Mouse (Mus musculus) brain, embryonic 18.5 days (tissue): ENCODE results near the gene Spef1.
"Not testable (repeated sequence)": the region's sequence is repeated elsewhere in the genome, so short reads cannot be mapped to it uniquely, and the experiment has no call there.

Experiments used
- DNase-seq: peaks from one replicate; pipeline ENCODE4 v3.0.0-alpha.2; 2012; ENCODE audit warnings: low read depth, low spot score

The Spef1 gene

DNA sequence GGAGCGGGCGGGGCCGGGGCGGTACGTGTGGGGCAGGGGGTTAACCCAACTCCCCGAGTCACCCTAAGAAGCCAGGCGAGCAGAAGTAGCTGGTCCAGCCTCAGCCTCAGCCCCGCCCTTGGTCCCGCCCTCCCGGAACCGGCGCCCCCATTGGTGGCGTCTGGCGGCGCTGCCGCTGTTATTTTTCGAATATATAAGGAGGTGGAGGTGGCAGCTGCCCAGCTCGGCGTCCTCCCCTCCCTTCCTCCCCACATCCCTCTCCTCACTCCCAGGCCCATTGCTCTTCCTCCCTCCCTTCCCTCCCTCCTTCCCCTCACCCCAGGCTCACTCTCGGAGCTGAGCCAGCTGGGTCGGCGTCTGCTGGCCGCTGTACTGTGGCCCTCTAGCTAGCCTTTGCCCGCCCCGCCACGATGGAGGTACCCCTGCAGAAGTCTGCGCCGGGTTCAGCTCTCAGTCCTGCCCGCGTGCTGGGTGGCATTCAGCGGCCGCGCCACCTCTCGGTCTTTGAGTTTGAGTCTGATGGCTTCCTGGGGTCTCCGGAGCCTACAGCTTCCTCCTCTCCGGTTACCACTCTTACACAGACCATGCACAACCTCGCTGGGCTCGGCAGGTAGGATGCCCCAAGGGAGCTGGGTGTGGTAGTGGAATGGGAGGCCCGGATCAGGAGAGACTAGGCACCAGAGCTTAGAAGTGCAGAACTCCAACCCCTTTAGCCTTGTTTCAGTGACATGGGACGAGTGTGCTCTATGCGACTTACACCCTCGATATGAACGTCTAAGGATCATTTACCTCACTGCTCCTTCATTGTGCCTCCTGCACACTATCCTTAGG, at the start of gene Spef1, which contains the start of gene Cdc25b:
Gene Spef1 (minus strand): TSS at position 512 of the 831 bp plus-strand sequence.
Gene Cdc25b (plus strand): TSS at position 179 of the 831 bp plus-strand sequence.
- DNase-seq: no peak

DNA sequence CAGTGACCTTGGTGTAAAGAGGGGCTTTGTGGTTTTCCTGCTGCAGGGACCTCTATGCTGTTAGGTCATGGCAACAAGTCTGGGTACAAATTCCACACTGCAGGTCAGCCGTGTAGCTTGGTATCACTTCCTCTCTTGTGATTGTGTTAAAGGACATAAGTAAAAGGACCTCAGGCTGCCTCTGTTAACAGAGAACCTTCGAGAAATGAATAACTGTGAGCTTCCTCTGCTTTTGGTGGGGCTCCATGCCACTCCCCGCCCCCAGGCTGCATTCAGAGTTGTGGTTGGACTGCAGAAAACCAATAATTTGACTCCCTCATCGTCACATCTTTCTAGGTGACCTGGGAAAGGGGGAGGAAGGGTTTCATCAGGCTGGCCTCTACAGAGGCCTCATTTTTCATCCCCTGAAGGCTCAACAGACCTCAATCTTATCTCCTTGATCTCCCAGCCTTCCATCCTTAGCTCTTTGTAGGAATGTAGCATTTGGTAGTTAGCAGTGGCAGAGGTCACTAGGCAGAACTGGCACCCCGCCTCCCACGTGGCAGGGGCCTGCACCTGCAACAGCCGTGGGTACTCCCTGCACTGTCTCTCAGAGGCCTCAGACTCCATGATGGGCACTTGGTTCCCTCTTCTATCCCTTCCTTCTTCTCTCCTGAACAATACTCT, 48.0 kb upstream of the Spef1 start:
- DNase-seq: no peak

DNA sequence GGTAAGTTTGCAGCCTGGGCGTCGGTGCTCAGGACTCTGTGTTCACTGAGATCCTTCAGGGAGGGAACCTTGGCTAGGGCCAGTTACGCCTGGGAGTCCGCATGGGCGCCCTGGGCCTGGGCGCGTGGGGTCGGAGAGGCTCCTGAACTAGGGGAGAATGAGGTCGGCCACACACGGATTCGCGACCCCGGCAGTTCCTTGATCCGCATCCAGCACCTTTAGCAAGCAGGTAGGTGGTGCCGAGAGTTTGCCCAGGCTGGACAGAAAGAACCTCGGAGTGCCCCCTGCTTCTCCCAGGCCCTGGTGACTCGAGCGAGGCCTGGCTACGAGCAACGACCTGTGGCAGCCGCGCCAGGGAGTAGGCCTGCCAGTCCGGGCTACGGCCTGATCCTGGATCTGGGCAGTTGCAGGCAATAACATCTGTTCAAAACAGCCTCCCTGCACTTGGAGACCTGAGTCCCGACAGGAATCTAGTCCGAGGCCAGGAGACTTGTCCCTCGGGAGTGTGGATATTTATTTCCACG, 47.1 kb upstream of the Spef1 start:
- no peak for DNase-seq

DNA sequence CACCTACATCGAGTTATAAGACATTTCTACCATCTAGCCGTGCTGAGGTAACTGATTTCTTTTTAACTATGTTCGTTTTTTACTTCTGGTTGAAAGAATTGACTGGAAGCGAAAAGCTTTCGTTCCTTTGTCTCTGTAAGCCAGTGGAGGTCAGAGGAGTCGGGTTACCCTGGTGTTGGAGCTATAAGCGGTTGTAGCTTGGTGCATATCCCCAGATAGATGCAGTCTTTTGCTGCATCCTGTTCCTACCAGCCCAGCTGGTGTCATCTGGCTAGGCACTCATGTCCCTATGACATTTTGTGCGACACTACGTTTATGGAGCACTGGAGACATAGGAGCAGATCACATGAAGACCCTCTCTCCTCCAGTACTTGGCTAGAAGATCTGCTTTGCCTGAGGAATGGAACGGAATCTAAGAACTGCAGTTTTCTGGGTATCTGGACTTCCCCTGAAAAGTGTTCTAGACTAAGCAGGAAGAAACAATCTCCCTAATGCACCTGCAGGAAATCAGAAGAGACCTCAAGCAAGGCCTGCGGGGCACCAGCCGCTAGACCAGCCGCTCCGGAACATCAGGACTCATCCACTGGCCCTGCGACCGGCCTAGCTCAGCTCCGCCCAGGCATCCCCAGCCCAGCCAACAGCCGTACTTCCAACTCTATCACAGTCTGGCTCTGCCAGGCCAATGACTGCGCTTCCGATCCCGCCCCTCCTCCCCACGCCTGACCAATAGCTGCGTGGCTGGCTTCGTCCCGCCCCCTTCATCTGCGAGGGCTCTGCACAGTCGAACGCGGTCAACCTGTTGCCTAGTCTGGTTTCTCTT, 46.4 kb upstream of the Spef1 start, which contains the start of gene Mavs:
Gene Mavs (plus strand): TSS at position 757 of the 820 bp plus-strand sequence.
- peak; percentile 78 for DNase-seq

DNA sequence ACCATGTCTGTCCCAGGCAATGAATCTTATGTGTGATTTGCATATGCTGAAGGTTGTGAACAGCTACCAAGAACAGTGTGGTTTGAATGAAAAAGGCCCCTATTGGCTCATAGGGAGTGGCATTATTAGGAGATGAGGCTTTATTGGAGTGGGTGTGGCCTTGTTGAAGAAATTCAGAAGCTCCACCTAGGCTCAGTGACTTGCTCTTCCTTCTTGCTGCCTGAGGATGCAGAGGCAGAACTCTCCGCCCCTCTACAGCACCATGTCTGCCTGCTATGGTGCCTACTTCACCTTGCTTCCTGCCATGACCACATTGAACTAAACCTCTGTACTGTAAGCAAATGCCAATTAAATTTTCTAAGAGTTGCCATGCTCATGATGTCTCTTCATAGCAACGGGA, 45.5 kb upstream of the Spef1 start:
- DNase-seq: no peak

DNA sequence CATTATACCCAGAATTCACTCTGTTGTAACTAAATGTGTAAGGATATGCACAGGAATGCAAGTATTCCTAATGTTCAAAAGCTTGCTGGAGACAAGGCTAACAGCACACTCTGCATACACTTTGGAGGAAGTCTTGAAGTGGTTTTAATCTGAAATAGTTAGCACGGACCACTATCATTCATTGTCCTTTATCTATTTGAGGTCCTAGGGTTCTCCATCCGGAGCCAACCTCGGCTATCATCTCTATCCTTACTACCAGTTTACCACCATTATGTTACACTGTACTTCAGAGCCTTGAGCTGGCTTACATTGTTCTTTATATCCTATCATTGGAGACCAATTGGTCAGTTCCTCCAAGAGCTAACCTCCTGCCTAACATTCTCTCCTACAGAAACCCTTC, 40.2 kb upstream of the Spef1 start:
- no peak for DNase-seq

DNA sequence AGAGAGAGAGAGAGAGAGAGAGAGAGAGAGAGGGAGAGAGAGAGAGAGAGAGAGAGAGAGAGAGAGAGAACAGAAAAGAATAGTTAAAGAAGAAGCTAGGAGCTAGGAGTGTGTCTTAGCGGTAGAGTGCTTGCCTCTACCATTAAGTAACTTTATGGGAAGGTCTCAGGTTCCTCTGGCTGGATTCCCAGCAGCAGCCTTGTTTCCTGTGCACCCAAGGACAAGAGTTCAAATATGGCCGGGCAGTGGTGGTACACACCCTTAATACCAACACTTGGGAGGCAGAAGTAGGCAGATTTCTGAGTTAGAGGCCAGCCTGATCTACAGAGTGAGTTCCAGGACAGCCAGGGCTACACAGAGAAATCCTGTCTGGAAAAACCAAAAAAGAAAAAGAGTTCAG, 39.6 kb upstream of the Spef1 start:
- DNase-seq: not testable (repeated sequence)

DNA sequence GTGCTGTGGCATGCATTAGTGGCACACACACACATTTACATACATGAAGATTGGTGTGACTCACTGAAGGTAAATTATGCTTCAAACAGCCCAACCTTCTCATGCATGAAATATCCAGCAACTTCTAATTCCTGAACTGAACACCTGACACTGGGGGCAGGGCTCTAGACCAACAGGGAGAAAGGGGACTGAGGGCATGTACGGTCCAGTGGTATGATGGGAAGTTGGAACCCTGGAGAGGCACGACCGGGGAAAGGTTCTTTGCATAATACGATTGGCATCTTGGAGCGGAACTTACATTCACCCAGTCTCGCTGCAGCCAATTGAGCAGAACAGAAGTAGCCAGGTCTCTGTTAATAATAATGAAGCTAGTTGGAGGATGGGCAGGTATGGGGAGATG, 38.1 kb upstream of the Spef1 start:
- DNase-seq: no peak

DNA sequence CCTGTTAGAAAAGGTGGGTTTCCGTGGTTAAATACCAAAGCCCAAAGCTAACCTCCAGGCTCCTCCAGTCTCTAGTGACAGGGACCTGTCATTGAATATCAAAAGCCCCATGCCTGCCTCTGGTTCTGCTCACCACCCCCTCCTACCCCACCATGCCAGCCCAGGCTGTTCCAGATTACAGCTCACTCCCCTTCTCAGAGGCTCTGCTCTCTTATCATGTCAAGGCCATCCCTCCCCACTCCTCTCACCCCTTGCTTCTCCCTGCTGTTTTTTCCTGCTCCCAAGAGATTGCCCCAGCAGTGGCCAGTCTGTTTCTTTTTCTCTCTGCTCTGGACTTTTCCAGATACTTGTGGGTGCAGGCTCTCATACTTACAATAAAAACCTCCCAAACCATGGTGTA, 36.5 kb upstream of the Spef1 start:
- DNase-seq: no peak

DNA sequence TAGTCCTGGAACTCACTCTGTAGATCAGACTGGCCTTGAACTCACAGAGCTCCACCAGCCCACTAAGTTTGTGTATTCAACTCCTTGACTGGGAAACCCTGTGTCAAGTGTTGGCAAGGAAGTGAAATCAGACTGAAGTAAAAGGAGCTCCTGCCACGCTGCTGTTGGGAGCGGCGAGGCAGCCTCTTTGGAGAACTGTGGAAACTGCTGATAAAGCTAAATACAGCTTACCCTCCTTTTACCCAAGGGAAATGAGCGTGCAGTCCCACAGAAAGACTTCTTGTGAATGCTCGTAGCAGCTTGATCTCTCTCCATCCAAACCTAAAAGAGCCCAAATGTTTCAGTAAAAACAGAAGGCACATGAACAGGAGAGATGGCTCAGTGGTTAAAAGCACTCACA, 35.5 kb upstream of the Spef1 start:
- no peak for DNase-seq

DNA sequence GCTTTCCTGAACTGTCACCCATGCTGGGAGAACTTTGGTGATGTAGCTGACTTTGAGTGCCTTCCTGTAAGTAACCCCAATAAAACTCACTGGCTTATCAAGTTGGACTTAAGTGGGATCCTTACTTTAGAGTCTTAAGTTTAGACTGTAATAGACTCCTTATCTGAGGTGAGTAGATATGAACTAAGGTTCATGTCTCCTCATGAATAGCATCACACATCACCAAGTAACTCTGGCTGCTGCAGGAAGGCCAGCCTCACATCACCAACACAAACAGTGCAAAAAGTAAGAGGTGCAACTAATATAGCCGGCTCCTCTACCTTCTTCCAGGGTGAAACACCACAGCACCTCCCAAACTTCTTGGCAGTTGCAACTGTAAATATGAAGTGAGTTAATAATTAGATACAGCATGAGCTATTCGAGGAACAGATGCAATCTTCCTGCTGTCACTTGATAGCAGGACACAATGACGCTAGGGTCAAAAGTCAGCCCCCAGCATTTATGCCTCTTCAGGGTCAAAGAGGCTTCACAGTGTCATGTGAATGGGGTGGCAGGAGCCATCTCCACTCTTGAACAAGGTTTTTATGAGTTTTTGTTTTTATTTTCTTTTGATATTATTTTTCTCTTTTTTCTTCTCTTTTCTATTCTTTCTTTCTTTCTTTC, 34.9 kb upstream of the Spef1 start:
- no peak for DNase-seq

DNA sequence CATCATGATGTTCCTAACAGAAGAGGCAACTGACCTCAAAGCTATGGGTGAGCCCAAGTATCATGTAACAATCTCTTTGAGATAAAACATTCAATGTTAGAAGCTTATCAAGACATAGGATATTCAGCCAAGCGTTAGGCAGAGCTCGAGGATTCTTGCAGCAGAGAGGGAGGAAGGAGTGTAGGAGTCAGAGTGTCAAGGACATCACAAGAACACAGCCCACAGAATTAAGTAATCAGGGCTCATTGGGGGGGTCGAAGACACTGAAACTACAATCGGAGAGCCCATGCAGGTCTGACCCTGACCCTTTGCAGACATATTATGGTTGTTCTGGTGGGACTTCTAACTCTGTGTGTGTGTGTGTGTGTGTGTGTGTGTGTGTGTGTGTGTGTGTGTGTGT, 32.9 kb upstream of the Spef1 start:
- no peak for DNase-seq

DNA sequence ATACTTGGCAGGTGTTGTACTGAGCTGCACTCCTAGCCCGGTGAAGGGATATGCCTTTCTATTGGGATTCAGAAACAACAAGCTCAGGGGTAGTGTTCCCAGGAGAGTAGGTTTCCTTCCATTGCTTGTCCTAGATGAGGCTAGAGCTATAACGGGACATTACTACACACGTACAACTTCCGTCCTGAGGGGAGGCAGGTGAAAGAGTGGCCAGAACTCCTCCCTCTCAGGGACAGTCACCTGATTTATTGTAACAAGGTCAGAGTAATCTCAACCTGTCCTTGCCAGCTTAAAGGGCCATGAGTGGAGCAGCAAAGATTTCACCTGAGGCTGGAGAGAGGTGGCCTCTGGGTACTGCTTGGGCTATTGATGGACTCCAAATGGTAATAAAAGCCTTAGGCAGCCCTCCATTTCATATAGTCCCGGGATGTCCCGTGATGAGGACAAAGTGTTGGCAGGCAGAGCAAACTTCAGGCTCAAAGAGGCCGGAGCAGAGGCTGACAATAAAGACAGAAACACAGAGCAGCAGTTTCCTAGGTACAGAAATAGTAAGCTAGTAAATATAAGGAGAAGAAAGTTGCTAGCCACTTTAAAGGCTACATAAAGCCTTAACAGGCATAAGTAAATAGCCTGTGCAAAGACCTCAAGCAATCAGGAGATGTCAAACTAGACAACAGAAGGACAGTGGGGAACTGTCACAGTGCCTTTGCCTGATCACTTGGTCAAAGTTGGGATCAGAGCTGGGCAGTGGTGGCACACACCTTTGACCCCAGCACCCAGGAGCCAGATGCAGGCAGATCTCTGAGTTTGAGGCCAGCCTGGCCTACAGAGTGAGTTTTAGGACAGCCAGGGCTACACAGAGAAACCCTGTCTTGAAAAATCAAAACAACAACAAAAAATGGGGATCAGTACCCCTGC, 29.1 kb upstream of the Spef1 start:
- no peak for DNase-seq

DNA sequence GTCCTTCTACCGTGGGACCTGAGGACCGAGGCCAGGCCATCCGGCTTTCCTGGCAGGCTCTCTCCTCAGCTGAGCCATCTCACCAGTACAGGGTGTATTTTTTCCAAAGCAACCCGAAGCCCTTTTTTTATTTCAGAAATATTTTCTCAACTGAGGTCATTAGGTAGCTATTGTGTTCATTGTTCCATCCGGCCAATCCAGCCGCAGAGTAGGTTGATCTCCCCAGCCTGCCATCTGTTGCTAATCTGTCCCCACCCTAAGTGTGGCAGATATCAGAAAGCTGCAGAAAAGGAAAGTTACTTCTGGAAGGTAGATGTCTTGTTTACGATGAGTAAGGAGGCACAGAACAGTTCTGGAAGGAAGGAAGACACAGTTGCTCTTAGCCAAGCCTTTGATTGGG, 26.7 kb upstream of the Spef1 start:
- DNase-seq: no peak

DNA sequence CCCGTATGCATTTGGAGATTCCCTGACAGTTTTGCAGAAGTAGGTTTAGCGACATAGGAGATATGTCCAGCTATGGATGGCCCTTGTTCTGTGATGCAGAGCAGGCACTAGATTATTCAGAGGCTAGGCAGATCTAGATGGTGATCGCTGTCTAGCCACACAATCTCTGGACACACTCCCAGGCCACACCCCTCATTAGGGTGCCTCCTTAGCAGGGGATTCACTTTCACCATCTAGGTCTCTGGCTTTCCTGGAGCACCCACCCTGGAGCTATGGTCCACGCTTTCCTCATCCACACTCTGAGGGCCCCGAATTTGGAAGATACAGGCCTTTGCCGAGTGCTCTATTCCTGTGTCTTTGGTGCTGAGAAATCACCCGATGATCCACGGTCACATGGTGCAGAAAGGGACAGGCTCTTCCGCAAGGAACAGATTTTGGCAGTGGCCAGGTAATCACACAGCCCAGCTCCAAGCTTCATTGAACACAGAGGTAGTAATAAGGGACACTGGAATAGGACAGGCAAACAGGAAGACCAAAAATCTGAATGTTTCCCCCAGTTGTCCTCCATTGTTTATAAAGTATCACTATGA, 24.0 kb upstream of the Spef1 start:
- no peak for DNase-seq

DNA sequence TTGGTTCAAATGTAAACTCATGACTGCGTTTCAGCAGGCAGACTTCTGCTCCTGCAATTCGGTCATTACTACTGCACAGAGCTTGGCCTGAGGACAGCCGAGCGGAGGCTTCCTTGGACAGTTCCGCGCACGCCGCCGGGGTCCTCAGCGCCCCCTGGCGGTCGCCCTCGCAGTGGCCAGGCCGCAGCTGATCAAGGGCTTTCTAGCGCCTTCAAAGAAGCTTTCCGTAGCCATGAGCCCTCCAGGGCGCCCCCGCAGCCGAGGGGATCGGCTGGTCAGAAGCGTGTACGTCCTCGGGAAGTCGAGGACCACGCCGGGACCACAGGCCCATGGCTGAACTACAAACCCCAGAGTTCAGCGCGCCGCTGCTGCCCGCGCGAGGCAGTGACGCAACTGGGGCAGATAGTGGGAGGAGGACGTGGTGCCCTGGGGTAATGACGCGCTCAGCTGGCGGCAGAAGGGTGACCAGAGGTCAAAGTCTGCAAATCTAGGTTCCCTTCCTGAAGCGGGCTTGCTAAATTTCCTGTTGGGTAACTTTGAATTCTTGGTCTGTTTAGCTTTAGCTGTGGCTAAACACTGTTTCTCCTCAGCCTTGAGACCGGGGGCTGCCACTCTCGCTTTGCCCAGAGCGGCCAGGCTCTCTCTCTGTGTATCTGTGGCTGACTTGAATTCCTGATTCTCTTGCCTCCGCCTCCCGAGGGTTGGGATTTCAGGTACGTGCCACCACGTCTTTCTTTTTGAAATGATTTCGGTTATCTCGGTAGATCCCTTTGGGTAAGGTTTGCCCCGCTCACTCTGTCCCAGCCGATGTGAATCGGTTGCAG, 23.1 kb upstream of the Spef1 start:
- DNase-seq: peak; percentile 84

DNA sequence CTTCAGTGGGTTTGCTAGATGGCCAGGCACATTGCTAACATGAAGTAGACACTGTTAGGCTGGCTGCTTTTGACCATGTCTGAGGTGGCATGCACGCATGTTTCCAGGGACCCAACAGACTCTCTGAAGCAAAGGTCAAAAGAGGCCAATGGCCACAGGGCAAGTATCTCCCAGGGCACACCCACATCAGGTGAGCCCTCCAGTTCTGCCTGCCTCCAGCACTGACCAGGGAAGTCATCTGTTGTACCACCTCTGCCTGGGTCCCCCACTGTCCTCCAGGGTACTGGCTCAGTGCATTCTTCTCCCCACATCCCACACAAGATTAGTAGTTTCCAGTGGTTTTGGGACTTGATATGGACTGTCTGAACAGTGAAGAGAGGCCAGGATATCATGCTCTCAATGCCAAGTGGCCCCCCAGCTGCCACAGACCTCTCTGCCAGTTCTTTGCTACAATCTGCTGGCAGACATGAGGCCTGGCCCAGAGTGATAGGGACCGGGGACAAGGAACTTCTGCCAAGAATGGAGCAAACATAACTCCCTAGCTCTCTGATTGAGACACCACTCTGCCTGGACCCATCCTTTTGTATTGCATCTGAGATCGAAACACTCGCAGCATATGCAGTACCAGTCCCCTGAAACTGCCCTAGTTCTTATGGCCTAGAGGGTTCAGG, 22.2 kb upstream of the Spef1 start:
- no peak for DNase-seq

DNA sequence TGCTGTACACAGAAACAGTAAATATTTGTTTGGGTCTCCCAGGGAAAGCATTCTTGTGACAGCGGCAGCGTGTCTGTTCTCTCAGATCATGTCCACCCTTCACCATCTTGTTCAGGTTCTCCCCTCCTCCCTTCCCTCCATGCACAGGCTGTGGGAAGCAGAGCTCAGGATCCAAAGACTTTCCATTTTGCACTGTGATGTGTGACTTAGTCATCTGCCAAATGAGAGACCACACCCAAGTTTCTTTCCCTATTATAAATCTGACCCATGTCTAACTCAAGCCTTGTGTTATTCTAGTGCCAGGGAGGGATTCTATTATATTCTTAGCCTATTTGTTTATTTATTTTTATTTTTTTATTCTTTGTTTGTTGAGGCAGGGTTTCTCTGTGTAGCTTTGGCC, 21.3 kb upstream of the Spef1 start:
- DNase-seq: no peak
